ENCODE assay signal across 1 mouse cellular context in genomic region chr10:21295759-21296621, GRCm38 (mm10).
A peak's percentile ranks its signal among the peaks of the same experiment; 100 is the strongest.
TF ChIP-seq lines count a peak whose summit lies in the region.

Gene Hbs1l, plus strand, starts transcription at chr10:21295979.

TF ChIP-seq in CH12.LX, 34 proteins besides CTCF, POLR2A, EP300 and RAD21 (continued from another document):
- TF ChIP-seq KAT2A (IDR thresholded peaks at IDR 0.05; ENCODE audit: insufficient replicate concordance, low read length), result peak; percentile 89; the same call in 1 of the 2 replicates
- no peak for TF ChIP-seq ZC3H11A (IDR thresholded peaks at IDR 0.05; ENCODE audit: low read depth, low read length)
- TF ChIP-seq CHD2 (IDR thresholded peaks at IDR 0.05; ENCODE audit: low read length), result peak; percentile 24; the same call in 1 of the 2 replicates
- peak; percentile 79 for TF ChIP-seq TCF12 (IDR thresholded peaks at IDR 0.05; ENCODE audit: low read depth, low read length)
- no peak for TF ChIP-seq SMC3 (IDR thresholded peaks at IDR 0.05; ENCODE audit: low read depth, low read length)
